Mouse (Mus musculus) megakaryocyte progenitor cell, adult 5-6 weeks (primary cell): ENCODE data around the gene Hnrnpdl. TPM values are rescaled to one million over a fixed set of nuclear protein-coding genes. Genes with fewer than 3 reads are reported as not detected.
A peak's percentile ranks its signal among the peaks of the same experiment; 100 is the strongest.

Source experiments
- ATAC-seq: replicated peaks from 2 replicates; pipeline ENCODE4 v1.8.0; 2016; ENCODE audit warnings: mild to moderate bottlenecking, moderate TSS enrichment, inconsistent platforms; ENCODE audit not compliant: poor library complexity
- total RNA-seq, 2 experiments: library from RNA; stranded (forward) in 1 of 2; stranded (reverse) in 1 of 2; fragments of 157-497, 149-512 nt in 1 of 2; fragments of 200-1000 nt in 1 of 2; gene quantifications; 2 replicates each; pipeline versions ENCODE4 v1.2.3 to v1.2.4; 2015 to 2017

Gene Hnrnpdl
- total RNA-seq, 2 experiments from 2014 or later, result 299 to 415 TPM

- no peak for ATAC-seq
These were observed 8.4 kb upstream of the Hnrnpdl start for GRCm38 (mm10) chr5:100047871-100048270.

- no peak for ATAC-seq
These were observed 7.7 kb upstream of the Hnrnpdl start for GRCm38 (mm10) chr5:100047143-100047640.

GRCm38 (mm10) chr5:100046096-100046495 lies 6.6 kb upstream of the Hnrnpdl start:
- ATAC-seq, result no peak

- ATAC-seq, result no peak
These were observed 5.2 kb upstream of the Hnrnpdl start for GRCm38 (mm10) chr5:100044621-100045020.

- no peak for ATAC-seq
These were observed 4.6 kb upstream of the Hnrnpdl start for GRCm38 (mm10) chr5:100044030-100044429.

- ATAC-seq, result no peak
These were observed 3.9 kb upstream of the Hnrnpdl start for GRCm38 (mm10) chr5:100043361-100043760.

- no peak for ATAC-seq
These were observed 3.0 kb upstream of the Hnrnpdl start for GRCm38 (mm10) chr5:100042467-100042866.

- ATAC-seq, result no peak
These were observed 1.8 kb upstream of the Hnrnpdl start for GRCm38 (mm10) chr5:100041272-100041671.

- peak; percentile 8 for ATAC-seq
These were observed 869 bp upstream of the Hnrnpdl start for GRCm38 (mm10) chr5:100040281-100040784.

GRCm38 (mm10) chr5:100038714-100039601 lies 506 bp downstream of the Hnrnpdl start:
- ATAC-seq, result peak; percentile 65

GRCm38 (mm10) chr5:100037965-100038713 lies 1.3 kb downstream of the Hnrnpdl start:
- peak; percentile 24 for ATAC-seq

GRCm38 (mm10) chr5:100036681-100037080 lies 2.8 kb downstream of the Hnrnpdl start:
- ATAC-seq, result no peak

GRCm38 (mm10) chr5:100035950-100036349 lies 3.5 kb downstream of the Hnrnpdl start:
- ATAC-seq, result no peak

- no peak for ATAC-seq
These were observed 6.8 kb downstream of the Hnrnpdl start for GRCm38 (mm10) chr5:100032646-100033045.

- ATAC-seq, result peak; percentile 50
These were observed 7.4 kb downstream of the Hnrnpdl start for GRCm38 (mm10) chr5:100032107-100032506.

- no peak for ATAC-seq
These were observed 9.4 kb downstream of the Hnrnpdl start for GRCm38 (mm10) chr5:100030069-100030468.

GRCm38 (mm10) chr5:100024868-100025267 lies 14.6 kb downstream of the Hnrnpdl start:
- ATAC-seq, result peak; percentile 71

GRCm38 (mm10) chr5:100024403-100024802 lies 15.1 kb downstream of the Hnrnpdl start:
- ATAC-seq, result no peak

- ATAC-seq, result peak; percentile 52
These were observed 19.4 kb downstream of the Hnrnpdl start for GRCm38 (mm10) chr5:100020089-100020488.

GRCm38 (mm10) chr5:100012599-100012998 lies 26.9 kb downstream of the Hnrnpdl start:
- ATAC-seq, result no peak

- ATAC-seq, result no peak
These were observed 31.0 kb downstream of the Hnrnpdl start for GRCm38 (mm10) chr5:100008485-100008884.

GRCm38 (mm10) chr5:100007040-100007375 lies 32.5 kb downstream of the Hnrnpdl start:
- peak; percentile 33; the same call in 1 of the 2 replicates for ATAC-seq
